ENCODE assay signal across 8 mouse cellular contexts in genomic region chr17:13682378-13683026, GRCm38 (mm10).
DNase-seq lines count a peak whose midpoint lies in the region; ATAC-seq and TF ChIP-seq lines count a peak whose summit lies in the region.

No protein-coding gene starts in this region.

- 0 out of 2 replicates have a peak overlapping the region, but pooled peaks have one; percentile 31 for H3K9ac ChIP-seq in hindbrain, embryonic 14.5 days
- H3K9ac ChIP-seq in liver, embryonic 13.5 days, result peak overlapping the region; percentile 51

- peak overlapping the region; percentile 29 for H3K4me2 ChIP-seq in hindbrain, embryonic 14.5 days (replicated peaks)
- H3K4me2 ChIP-seq in liver, embryonic 13.5 days, result peak overlapping the region; percentile 46

- intact Hi-C loops in gastrocnemius, adult 2 months (cut with DNase I), result loop anchor here (5.0 kb wide), 1 partner anchor 150 kb away; no protein-coding TSS in a partner anchor

- peak overlapping the region; percentile 72 for H3K4me3 ChIP-seq in gastrocnemius, adult 2 months
- H3K4me3 ChIP-seq in brown adipose tissue, adult 24 weeks (ENCODE audit: insufficient read depth, low read depth, low read length), result peak overlapping the region; percentile 61
- peak overlapping the region; percentile 21 for H3K4me3 ChIP-seq in hindbrain, embryonic 14.5 days (replicated peaks; ENCODE audit: low read length)
- peak overlapping the region; percentile 23 for H3K4me3 ChIP-seq in liver, embryonic 13.5 days (replicated peaks)

- DNase-seq in gastrocnemius, adult 2 months, result peak; percentile 50
- DNase-seq in gastrocnemius, adult 18-20 months (ENCODE audit: low spot score), result no peak
- no peak for DNase-seq in hindbrain, embryonic 14.5 days (ENCODE audit: low spot score)
- DNase-seq in liver, embryonic 13.5 days, result no peak
- DNase-seq in natural killer cell, adult 2 months (ENCODE audit: low spot score in 2 of 2), result peak; percentile 35 to 43
- DNase-seq in retina, postnatal 1 day, result no peak
- no peak for DNase-seq in adrenal gland, adult 8-10 months

- no peak for TF ChIP-seq CTCF in gastrocnemius, adult 2 months (IDR thresholded peaks at IDR 0.05)

- ATAC-seq in hindbrain, embryonic 14.5 days (ENCODE audit: low FRiP score), result no peak
- ATAC-seq in liver, embryonic 13.5 days (ENCODE audit: low read depth), result 0 out of 2 replicates have a peak, but pooled peaks have one; percentile 2

- no peaks in the 10 kb centered on the region for H3K9me3 ChIP-seq in hindbrain, embryonic 14.5 days (ENCODE audit: control insufficient read depth, low read length)
- no peaks in the 10 kb centered on the region for H3K9me3 ChIP-seq in liver, embryonic 13.5 days (replicated peaks)

- peaks cover 23% of the 10 kb centered on the region for H3K4me1 ChIP-seq in brown adipose tissue, adult 24 weeks (ENCODE audit: control insufficient read depth, insufficient read depth, insufficient read length, low read length)
- 0 out of 2 replicates have a peak, but pooled peaks cover 10% of the 10 kb centered on the region for H3K4me1 ChIP-seq in hindbrain, embryonic 14.5 days (replicated peaks; ENCODE audit: control insufficient read depth, insufficient read depth, low read length)
- H3K4me1 ChIP-seq in liver, embryonic 13.5 days (replicated peaks), result peaks cover 28% of the 10 kb centered on the region

- 51% methylated on average over 9 of the region's 9 CpGs for WGBS in hindbrain, embryonic 14.5 days
- 18% methylated on average over 9 of the region's 9 CpGs for WGBS in liver, embryonic 13.5 days (ENCODE audit: insufficient replicate concordance)

- no peaks in the 10 kb centered on the region for H3K27me3 ChIP-seq in hindbrain, embryonic 14.5 days (ENCODE audit: control insufficient read depth, insufficient read depth, low read length)
- H3K27me3 ChIP-seq in liver, embryonic 13.5 days, result no peaks in the 10 kb centered on the region

- peak overlapping the region; percentile 91 for H3K27ac ChIP-seq in gastrocnemius, adult 2 months
- H3K27ac ChIP-seq in brown adipose tissue, adult 24 weeks (replicated peaks; ENCODE audit: low read depth, low read length), result peak overlapping the region; percentile 98
- H3K27ac ChIP-seq in hindbrain, embryonic 14.5 days, result peak overlapping the region; percentile 62
- peak overlapping the region; percentile 72 for H3K27ac ChIP-seq in liver, embryonic 13.5 days

- H3K36me3 ChIP-seq in hindbrain, embryonic 14.5 days (replicated peaks; ENCODE audit: control insufficient read depth, insufficient read depth), result no peaks in the 10 kb centered on the region
- no peaks in the 10 kb centered on the region for H3K36me3 ChIP-seq in liver, embryonic 13.5 days

Comparison
In these comparisons a context has a peak if more than half of its experiments do, and no peak if none do; other contexts are left out.
1. DNase-seq: peak in gastrocnemius, adult 2 months (single experiment) and natural killer cell, adult 2 months (2 of 2); none in gastrocnemius, adult 18-20 months (single experiment), hindbrain, embryonic 14.5 days (single experiment), liver, embryonic 13.5 days (single experiment), retina, postnatal 1 day (single experiment) and adrenal gland, adult 8-10 months (single experiment).
2. H3K4me3 ChIP-seq: peak in every context shown above with its lines; median percentile 72 in gastrocnemius, adult 2 months; 61 in brown adipose tissue, adult 24 weeks; 23 in liver, embryonic 13.5 days; 21 in hindbrain, embryonic 14.5 days.
3. Peak in every context shown above with its lines, with median percentiles within 50 percentile points of each other: H3K27ac ChIP-seq.